ENCODE assay signal across 15 mouse cellular contexts in the genomic region with DNA sequence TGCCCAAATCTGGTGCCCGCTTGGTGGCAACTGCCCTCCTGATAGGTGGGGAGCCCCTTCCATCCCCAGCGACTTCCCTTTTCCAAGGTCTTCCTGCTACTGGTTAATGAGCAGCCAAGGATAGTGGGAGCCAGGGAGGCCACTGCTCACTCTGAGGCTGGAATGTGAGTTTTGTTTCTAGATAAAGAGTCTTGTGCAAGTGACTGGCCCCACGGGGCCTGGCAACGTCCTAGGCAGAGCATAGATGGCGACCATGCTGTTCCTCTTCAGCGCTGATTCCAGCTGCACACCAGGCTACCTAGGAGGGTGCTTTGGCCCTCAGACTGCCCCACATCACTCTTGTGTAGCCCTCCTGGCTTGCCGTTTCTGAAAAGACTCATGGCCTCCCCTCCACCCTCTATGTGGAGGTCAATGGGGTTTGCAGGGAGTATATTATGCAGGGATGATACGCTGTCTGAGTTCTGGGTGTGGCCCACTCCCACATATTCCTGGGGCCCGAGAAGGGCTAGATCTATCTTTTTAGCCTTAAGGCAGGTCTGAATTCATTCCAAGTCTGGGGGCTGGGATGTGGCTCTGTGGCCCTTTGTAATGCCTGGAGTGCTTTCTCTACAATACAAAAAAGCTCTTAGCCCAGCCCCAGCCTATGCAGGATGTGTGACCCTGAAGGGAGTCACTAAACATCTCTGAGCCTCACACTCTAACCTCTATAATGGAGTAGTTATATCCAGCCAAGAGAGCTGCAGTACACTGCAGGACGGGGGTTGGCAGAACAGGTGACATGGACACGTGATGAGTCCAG. TPM values are rescaled to one million over a fixed set of nuclear protein-coding genes. Genes with fewer than 3 reads are reported as not detected.
A peak's percentile ranks its signal among the peaks of the same experiment; 100 is the strongest.
DNase-seq lines count a peak whose midpoint lies in the region; ATAC-seq and TF ChIP-seq lines count a peak whose summit lies in the region.
"Had no signal": no experiment of that assay in that cellular context is flagged by ENCODE, and none has a peak within 500 bp of the region (broad histone marks: within the 10 kb centered on the region; RNA-seq: fewer than 3 reads in every experiment).

No protein-coding gene starts in this region.

- H3K27ac ChIP-seq in lung, embryonic 14.5 days (ENCODE audit: low read depth): no peak overlapping the region; the same call in 1 of the 2 replicates
- H3K27ac ChIP-seq in intestine, embryonic 16.5 days (ENCODE audit: low read length): peak overlapping the region; percentile 86
- H3K27ac ChIP-seq in embryonic facial prominence, embryonic 10.5 days (replicated peaks): no peak overlapping the region
- H3K27ac ChIP-seq: limb, embryonic 15.5 days; midbrain, embryonic 13.5 days; neural tube, embryonic 12.5 days had no signal

- H3K27me3 ChIP-seq in lung, embryonic 14.5 days (ENCODE audit: insufficient read depth, low read length): no peaks in the 10 kb centered on the region
- H3K27me3 ChIP-seq in intestine, embryonic 16.5 days (replicated peaks; ENCODE audit: control insufficient read depth, insufficient read depth, low read length): no peaks in the 10 kb centered on the region
- H3K27me3 ChIP-seq in embryonic facial prominence, embryonic 10.5 days (replicated peaks; ENCODE audit: low read depth, poor library complexity, severe bottlenecking): no peaks in the 10 kb centered on the region
- H3K27me3 ChIP-seq: limb, embryonic 15.5 days; midbrain, embryonic 13.5 days; neural tube, embryonic 12.5 days had no signal

- H3K36me3 ChIP-seq in lung, embryonic 14.5 days (ENCODE audit: insufficient read depth): peaks cover 43% of the 10 kb centered on the region
- H3K36me3 ChIP-seq in intestine, embryonic 16.5 days (ENCODE audit: control insufficient read depth, insufficient read depth, low read length): 0 out of 2 replicates have a peak, but pooled peaks cover 6% of the 10 kb centered on the region
- H3K36me3 ChIP-seq in embryonic facial prominence, embryonic 10.5 days (replicated peaks): peaks cover 86% of the 10 kb centered on the region

- DNase-seq in lung, embryonic 14.5 days: no peak
- DNase-seq in lung, postnatal 10 days: no peak
- DNase-seq in kidney, postnatal 36 days: peak; percentile 75 to 85
- peak; percentile 70 for DNase-seq in yolk sac, embryonic 10.5 days (ENCODE audit: low spot score)
- DNase-seq in spleen, adult 12 weeks (ENCODE audit: low spot score): no peak
- no peak for DNase-seq in embryonic facial prominence, embryonic 10.5 days (ENCODE audit: low spot score)
- DNase-seq: cerebellum, postnatal 14 days; heart, adult 11 months; heart, postnatal 14 days; retina, postnatal 1 day; thymus, postnatal 25 days had no signal

- WGBS in lung, embryonic 14.5 days: 73% methylated on average over 11 of the region's 11 CpGs
- WGBS in intestine, embryonic 16.5 days: 66% methylated on average over 11 of the region's 11 CpGs
- 81% methylated on average over 11 of the region's 11 CpGs for WGBS in embryonic facial prominence, embryonic 10.5 days

- peak; percentile 31; the same call in 1 of the 2 replicates for ATAC-seq in lung, embryonic 14.5 days (ENCODE audit: insufficient read depth)
- ATAC-seq in intestine, embryonic 16.5 days: peak; percentile 86
- ATAC-seq: midbrain, embryonic 13.5 days had no signal

- no peak overlapping the region for H3K9ac ChIP-seq in lung, embryonic 14.5 days
- no peak overlapping the region for H3K9ac ChIP-seq in intestine, embryonic 16.5 days (ENCODE audit: low read depth, low read length)
- H3K9ac ChIP-seq: limb, embryonic 15.5 days; midbrain, embryonic 13.5 days; neural tube, embryonic 12.5 days had no signal

- TF ChIP-seq CTCF in lung, embryonic 14.5 days (IDR thresholded peaks at IDR 0.05; ENCODE audit: low read depth): no peak

- H3K4me1 ChIP-seq in lung, embryonic 14.5 days (ENCODE audit: insufficient read depth): no peaks in the 10 kb centered on the region
- H3K4me1 ChIP-seq in intestine, embryonic 16.5 days (ENCODE audit: control insufficient read depth, insufficient read depth, low read length): peaks cover 43% of the 10 kb centered on the region
- peaks cover 29% of the 10 kb centered on the region for H3K4me1 ChIP-seq in embryonic facial prominence, embryonic 10.5 days

- no peak overlapping the region for H3K4me3 ChIP-seq in lung, embryonic 14.5 days (ENCODE audit: low read depth, low read length)
- no peak overlapping the region for H3K4me3 ChIP-seq in intestine, embryonic 16.5 days (ENCODE audit: low read length)
- no peak overlapping the region for H3K4me3 ChIP-seq in embryonic facial prominence, embryonic 10.5 days
- H3K4me3 ChIP-seq: limb, embryonic 15.5 days; midbrain, embryonic 13.5 days; neural tube, embryonic 12.5 days had no signal

- no peak overlapping the region for H3K4me2 ChIP-seq in lung, embryonic 14.5 days
- no peak overlapping the region for H3K4me2 ChIP-seq in intestine, embryonic 16.5 days (ENCODE audit: low read depth, low read length)
- H3K4me2 ChIP-seq: limb, embryonic 15.5 days; midbrain, embryonic 13.5 days; neural tube, embryonic 12.5 days had no signal

- H3K9me3 ChIP-seq in lung, embryonic 14.5 days (ENCODE audit: low read depth, low read length): no peaks in the 10 kb centered on the region
- no peaks in the 10 kb centered on the region for H3K9me3 ChIP-seq in intestine, embryonic 16.5 days (ENCODE audit: control insufficient read depth, low read length)
- H3K9me3 ChIP-seq in embryonic facial prominence, embryonic 10.5 days: no peaks in the 10 kb centered on the region
- H3K9me3 ChIP-seq: limb, embryonic 15.5 days; midbrain, embryonic 13.5 days; neural tube, embryonic 12.5 days had no signal

RNA-seq across cellular contexts. Expression of a gene that starts 17.2 kb away (rescaled TPM):
- polyA plus RNA-seq in lung, embryonic 14.5 days (2014; fragmentation: Nextera tagmentation; extraction: Ambion mirVana): 47.6 and 50.7 TPM in 2 replicates
- 103 and 104 TPM in 2 replicates for polyA plus RNA-seq in intestine, embryonic 16.5 days (2015; fragmentation: Nextera tagmentation; extraction: Ambion mirVana)
- 55.5 and 59.2 TPM in 2 replicates for polyA plus RNA-seq in embryonic facial prominence, embryonic 10.5 days (2016; fragmentation: Nextera tagmentation; extraction: Ambion mirVana)

Comparison
In these comparisons a context has a peak if more than half of its experiments do, and no peak if none do; other contexts are left out.
1. DNase-seq: peak in kidney, postnatal 36 days (2 of 2) and yolk sac, embryonic 10.5 days (single experiment); none in lung, embryonic 14.5 days (single experiment), lung, postnatal 10 days (single experiment), spleen, adult 12 weeks (single experiment) and embryonic facial prominence, embryonic 10.5 days (single experiment).